Mouse (Mus musculus): Measurements from ENCODE around the gene Cnot11. TPM values are rescaled to one million over a fixed set of nuclear protein-coding genes. Genes with fewer than 3 reads are reported as not detected.
A peak's percentile ranks its signal among the peaks of the same experiment; 100 is the strongest.
"Not testable (repeated sequence)": the region's sequence is repeated elsewhere in the genome, so short reads cannot be mapped to it uniquely, and the experiment has no call there.

The Cnot11 gene
- polyA plus RNA-seq, 1 experiment from 2014 or later: 26.9 TPM

DNA sequence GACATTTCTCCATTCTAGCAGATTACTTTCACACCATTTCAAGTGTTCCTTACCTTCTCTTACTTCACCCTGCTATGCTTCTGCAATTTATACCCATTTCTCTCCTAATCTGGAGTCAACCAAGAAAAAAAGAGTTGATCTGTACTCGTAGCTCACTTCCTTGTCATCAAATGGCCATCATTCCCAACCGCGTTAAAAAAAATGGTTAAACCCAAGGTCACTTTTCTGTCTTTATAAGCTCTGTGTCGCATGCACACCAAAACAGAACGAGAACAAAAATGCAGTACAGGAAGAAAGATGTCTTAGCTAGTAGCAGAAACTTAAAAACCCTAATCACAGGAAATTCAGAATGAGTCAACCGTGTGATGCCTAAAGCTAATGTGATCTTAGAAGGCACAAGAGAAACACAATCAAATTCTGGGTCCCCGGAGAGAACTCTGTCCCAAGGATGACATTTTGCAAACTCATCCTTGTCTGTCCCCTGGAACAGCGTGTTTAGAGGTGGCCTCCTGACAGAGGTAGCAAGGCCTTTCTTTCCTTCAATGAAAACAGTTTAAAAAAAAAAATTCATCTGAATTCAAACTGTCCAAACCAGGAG is 41.1 kb downstream of the Cnot11 start:
- H3K27me3 ChIP-seq (ENCODE audit: insufficient read depth, poor library complexity, severe bottlenecking): no peaks in the 10 kb centered on the region
- H3K36me3 ChIP-seq: no peaks in the 10 kb centered on the region
- H3K4me1 ChIP-seq (replicated peaks): peaks cover 39% of the 10 kb centered on the region
- H3K4me3 ChIP-seq: peak overlapping the region; percentile 70
- DNase-seq (ENCODE audit: low spot score): no peak
- peak overlapping the region; percentile 96 for H3K27ac ChIP-seq
- WGBS: 24% methylated on average over 8 of the region's 8 CpGs
- no peaks in the 10 kb centered on the region for H3K9me3 ChIP-seq

DNA sequence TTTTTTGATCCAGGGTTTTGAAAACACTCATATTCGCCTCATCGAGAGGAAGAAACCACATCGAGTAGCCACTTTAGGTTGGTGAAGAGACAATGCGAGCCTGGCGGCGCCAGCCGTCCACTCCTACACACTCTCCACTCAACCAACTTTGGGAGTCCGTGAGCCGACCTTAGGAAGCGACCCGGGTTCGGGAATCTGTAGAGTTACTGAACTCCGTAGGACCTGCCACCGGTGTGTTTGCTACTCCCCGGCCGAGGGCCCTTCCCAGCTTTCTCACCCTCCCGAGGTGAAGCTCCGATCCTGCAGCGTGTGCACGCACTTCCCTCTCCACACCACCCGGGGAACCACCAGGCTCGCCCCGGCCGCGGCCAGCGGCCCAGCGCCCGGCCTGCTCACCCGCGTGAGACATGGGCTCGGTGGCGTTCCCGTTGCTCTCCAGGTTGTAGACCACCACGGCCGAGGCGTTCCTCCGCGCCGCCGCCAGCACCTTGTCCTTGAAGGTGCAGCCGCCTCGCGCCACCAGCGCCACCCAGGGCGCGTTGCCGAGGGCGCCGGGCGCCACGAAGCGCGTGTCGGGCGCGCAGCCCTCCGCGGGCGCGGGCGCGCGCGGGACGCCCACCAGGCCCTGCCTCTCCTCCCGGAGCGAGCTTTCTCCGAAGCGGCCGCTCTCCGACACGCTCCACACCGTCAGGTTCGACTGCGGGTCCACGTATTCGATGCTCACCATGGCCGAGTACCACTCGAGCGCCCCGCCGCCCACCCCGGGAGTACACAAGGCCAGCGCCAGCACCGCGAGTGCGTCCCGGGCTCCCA is 41.8 kb downstream of the Cnot11 start:
- WGBS: under 1% methylated on average over 88 of the region's 88 CpGs
- Histone ChIP-seq H3K4me1 (replicated peaks) (peaks cover 35% of the 10 kb centered on the region), H3K9me3 (no peaks in the 10 kb centered on the region)

DNA sequence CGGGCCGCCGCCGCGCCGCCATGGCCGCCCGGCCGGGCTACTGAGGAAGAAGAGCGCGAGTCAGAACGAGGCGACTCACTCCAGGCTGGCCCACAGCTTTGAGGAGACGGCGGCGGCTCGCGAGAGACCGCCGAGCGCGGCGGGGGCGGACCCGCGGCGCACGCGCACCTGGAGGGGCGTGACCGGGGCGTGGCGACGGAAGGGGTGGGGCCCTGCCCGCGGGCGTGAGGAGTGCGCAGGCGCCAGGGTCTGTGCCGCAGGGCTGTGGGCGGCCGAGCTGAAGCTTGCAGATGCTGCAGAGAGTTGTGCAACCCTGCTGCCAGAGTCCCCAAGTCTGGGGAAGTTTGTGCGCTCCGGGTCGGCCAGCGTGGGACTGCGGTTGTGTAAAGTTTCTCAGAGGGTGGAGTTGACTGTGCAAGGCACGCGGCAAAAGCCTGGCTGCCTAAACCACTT is 42.5 kb downstream of the Cnot11 start, which contains the start of gene Rnf149:
TSS of gene Rnf149 (minus strand) at position 153 of the 453 bp plus-strand sequence.
- peak within 1 kb of the TSS; percentile 70 for H3K4me3 ChIP-seq
- H3K4me1 ChIP-seq (replicated peaks): peaks cover 35% of the 10 kb centered on the region
- DNase-seq (ENCODE audit: low spot score): peak; percentile 94
- no peaks in the 10 kb centered on the region for H3K27me3 ChIP-seq (ENCODE audit: insufficient read depth, poor library complexity, severe bottlenecking)
- WGBS: under 1% methylated on average over 48 of the region's 49 CpGs
- H3K9me3 ChIP-seq: no peaks in the 10 kb centered on the region
- peak within 1 kb of the TSS; percentile 96 for H3K27ac ChIP-seq
- H3K36me3 ChIP-seq: no peaks in the 10 kb centered on the region

More for the DNA sequence above, 41.8 kb downstream of the Cnot11 start:
- Histone ChIP-seq H3K27me3 (ENCODE audit: insufficient read depth, poor library complexity, severe bottlenecking) (no peaks in the 10 kb centered on the region), H3K27ac (peak overlapping the region; percentile 96), H3K4me3 (peak overlapping the region; percentile 70), H3K36me3 (no peaks in the 10 kb centered on the region)
- DNase-seq (ENCODE audit: low spot score): peak; percentile 73

DNA sequence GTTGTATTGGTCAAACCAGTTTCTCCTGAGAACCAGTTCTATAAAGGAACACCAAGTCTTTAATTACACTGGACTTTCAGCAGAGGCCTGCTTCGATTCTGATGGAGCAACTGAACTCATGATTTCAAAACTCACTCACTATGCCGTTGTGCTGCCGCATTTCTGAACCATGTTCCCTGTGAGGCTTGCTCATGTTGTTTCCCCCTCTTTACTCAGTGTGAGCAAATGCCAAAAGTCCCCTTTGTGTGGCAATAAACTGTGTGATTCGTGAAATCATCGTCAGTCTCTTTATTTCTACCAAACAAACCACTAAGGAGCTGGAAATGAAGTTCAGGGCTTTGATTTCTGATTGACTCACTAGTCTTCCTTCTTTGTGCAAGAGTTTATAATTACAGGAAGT is 43.7 kb downstream of the Cnot11 start:
- Histone ChIP-seq H3K27ac (no peak overlapping the region), H3K4me1 (replicated peaks) (peaks cover 35% of the 10 kb centered on the region), H3K36me3 (no peaks in the 10 kb centered on the region), H3K4me3 (no peak overlapping the region), H3K27me3 (ENCODE audit: insufficient read depth, poor library complexity, severe bottlenecking) (no peaks in the 10 kb centered on the region), H3K9me3 (no peaks in the 10 kb centered on the region)
- WGBS: 89% methylated on average over 5 of the region's 5 CpGs
- no peak for DNase-seq (ENCODE audit: low spot score)

DNA sequence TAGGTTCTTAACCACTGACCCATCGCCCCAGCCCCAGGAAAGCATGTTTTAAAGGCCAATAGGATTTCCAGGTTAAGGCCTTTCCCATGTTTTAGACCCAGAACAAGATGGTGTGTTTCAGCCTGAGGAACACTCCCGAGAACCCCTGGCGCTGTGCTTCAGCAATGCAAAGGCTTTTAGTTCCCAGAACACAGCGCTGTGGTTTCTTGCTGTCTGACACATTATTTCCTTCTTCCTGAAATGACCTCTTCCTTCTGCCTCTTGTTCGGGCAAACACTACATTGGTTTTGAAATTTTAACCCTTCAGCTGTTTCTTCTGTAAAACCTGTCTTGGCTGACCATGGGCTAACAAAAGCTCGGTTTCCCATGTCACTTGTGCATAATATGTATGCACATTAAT is 44.3 kb downstream of the Cnot11 start:
- no peaks in the 10 kb centered on the region for H3K9me3 ChIP-seq
- no peaks in the 10 kb centered on the region for H3K27me3 ChIP-seq (ENCODE audit: insufficient read depth, poor library complexity, severe bottlenecking)
- no peak overlapping the region for H3K4me3 ChIP-seq
- H3K4me1 ChIP-seq (replicated peaks): peaks cover 35% of the 10 kb centered on the region
- no peak overlapping the region for H3K27ac ChIP-seq
- 87% methylated on average over 6 of the region's 6 CpGs for WGBS
- H3K36me3 ChIP-seq: no peaks in the 10 kb centered on the region
- DNase-seq (ENCODE audit: low spot score): no peak

DNA sequence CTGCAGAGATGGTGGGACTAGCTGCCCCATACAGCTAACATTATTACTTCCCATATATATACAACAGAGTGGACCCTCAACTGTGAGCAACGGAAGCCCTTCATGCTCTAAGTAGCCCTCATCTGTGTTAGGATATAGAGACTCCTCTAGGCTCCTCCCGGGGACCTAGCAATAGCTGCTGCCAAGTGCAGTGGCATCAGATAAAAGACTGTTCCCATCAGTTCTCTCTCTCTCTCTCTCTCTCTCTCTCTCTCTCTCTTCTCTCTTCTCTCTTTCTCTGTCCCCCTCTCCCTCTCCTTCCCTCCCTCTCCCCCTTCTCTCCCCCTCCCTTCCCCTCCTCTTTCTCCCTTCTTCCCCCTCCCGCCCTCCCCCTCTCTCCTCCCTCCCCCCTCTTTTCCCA is 46.4 kb downstream of the Cnot11 start:
- Histone ChIP-seq H3K27ac (no peak overlapping the region), H3K4me1 (replicated peaks) (peaks cover 16% of the 10 kb centered on the region), H3K4me3 (no peak overlapping the region), H3K9me3 (no peaks in the 10 kb centered on the region), H3K36me3 (no peaks in the 10 kb centered on the region), H3K27me3 (ENCODE audit: insufficient read depth, poor library complexity, severe bottlenecking) (no peaks in the 10 kb centered on the region)
- WGBS: 84% methylated on average over 2 of the region's 3 CpGs
- DNase-seq (ENCODE audit: low spot score): no peak

DNA sequence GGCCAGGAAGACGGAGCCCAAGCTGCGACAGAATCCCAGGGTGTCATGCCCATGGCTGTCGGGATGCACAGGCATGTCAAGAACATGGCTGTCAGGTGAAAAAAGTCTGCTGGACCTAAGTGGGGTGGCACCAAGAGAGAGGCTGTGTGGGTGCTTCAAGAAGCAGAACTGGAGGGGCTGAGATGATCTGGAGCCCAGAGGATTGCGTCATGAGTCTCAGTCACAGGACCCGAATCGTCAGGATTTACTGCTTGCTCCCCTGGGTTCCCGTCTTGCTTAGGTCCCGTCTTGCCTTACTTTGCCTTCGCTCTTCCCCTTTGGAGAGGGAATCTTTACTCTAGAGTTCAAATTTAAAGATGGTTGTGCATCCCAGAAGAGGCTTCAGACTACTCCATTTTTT is 48.4 kb downstream of the Cnot11 start:
- no peak overlapping the region for H3K4me3 ChIP-seq
- H3K36me3 ChIP-seq: no peaks in the 10 kb centered on the region
- H3K4me1 ChIP-seq (replicated peaks): peaks cover 4% of the 10 kb centered on the region; the same call in 1 of the 2 replicates
- WGBS: 89% methylated on average over 9 of the region's 9 CpGs
- no peak for DNase-seq (ENCODE audit: low spot score)
- H3K27me3 ChIP-seq (ENCODE audit: insufficient read depth, poor library complexity, severe bottlenecking): no peaks in the 10 kb centered on the region
- no peak overlapping the region for H3K27ac ChIP-seq
- no peaks in the 10 kb centered on the region for H3K9me3 ChIP-seq

DNA sequence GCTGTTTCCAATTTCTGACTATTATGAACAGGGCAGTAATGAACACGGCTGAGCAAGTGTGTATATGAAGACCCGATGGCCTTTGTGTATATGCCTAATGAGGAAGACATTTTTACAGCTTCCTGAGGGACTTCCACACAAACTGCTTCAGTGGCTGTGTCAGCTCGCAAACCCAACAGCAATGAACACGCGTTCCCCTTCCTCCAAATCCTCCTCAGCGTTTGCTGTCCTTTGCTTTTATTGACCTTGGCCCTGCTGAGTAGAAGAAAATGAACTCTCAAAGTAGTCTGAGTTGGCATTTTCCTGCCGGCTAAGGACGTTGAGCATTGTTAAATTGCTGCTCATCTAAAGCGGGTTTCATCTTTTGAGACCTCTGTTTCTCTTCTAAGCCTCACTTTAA is 50.6 kb downstream of the Cnot11 start:
- no peaks in the 10 kb centered on the region for H3K27me3 ChIP-seq (ENCODE audit: insufficient read depth, poor library complexity, severe bottlenecking)
- DNase-seq (ENCODE audit: low spot score): no peak
- WGBS: 90% methylated on average over 9 of the region's 9 CpGs
- no peak overlapping the region for H3K27ac ChIP-seq
- H3K4me1 ChIP-seq (replicated peaks): no peaks in the 10 kb centered on the region
- H3K9me3 ChIP-seq: no peaks in the 10 kb centered on the region
- H3K4me3 ChIP-seq: no peak overlapping the region
- H3K36me3 ChIP-seq: no peaks in the 10 kb centered on the region

DNA sequence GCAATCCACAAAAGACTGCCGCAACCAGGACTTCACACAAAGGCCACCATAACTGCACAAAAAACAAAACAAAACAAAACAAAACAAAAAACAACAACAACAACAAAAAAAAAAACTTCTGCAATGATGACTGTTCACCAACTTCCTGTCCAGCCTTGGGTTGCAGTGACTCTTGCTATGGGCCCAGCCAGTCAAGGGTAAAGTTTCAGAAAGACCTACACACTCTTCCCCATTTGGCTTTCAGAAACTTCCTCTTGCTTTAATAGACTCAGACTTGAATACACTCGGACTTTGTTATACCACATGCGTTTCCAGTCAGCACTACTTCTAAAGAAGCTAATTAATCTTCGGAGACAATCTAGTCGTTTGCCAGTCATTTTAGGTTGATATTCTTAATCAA is 55.4 kb downstream of the Cnot11 start:
- Histone ChIP-seq H3K27ac (no peak overlapping the region), H3K4me1 (replicated peaks) (no peaks in the 10 kb centered on the region), H3K9me3 (no peaks in the 10 kb centered on the region), H3K4me3 (no peak overlapping the region), H3K27me3 (ENCODE audit: insufficient read depth, poor library complexity, severe bottlenecking) (no peaks in the 10 kb centered on the region), H3K36me3 (no peaks in the 10 kb centered on the region)
- WGBS: 89% methylated on average over 5 of the region's 5 CpGs
- DNase-seq (ENCODE audit: low spot score): no peak

DNA sequence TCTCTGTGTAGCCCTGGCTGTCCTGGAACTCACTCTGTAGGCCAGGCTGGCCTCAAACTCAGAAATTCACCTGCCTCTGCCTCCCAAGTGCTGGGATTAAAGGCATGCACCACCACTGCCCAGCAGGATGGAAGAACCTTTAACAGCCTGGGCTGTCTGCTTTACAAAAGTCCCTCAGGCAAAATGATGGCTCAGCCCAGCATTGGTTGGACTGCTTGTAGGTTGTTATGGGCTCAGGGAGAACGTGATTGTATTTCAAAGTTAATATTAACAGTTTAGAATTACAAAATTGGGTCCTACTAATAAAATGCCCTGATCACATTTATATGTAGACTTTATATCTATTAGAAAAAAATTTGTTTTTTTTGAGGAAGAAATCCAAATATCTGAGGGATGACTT is 56.8 kb downstream of the Cnot11 start:
- not testable (repeated sequence) for H3K4me3 ChIP-seq; H3K4me1 ChIP-seq (replicated peaks); H3K27me3 ChIP-seq (ENCODE audit: insufficient read depth, poor library complexity, severe bottlenecking); H3K27ac ChIP-seq; H3K36me3 ChIP-seq; H3K9me3 ChIP-seq; DNase-seq (ENCODE audit: low spot score)
- WGBS: 68% methylated on average over 1 of the region's 1 CpGs

DNA sequence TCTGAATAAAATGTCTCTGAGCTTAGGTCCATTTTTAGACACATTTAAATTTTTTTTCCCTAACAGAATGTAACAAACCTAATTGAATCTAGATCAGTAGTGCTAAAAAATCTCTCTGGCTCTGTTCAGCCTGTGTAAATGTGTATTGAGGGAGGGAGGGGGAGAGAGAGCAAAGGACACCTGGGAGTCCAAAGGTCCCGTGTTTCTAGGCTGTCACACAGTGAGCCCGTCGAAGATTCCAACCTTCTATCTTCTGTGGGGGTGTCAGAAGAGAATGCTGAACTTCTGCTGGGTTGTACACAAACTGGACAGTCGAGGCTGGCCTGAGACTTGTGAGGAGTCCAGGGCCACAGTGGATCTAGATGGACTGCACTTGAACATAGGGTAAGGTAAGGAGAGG is 57.3 kb downstream of the Cnot11 start:
- no peak overlapping the region for H3K27ac ChIP-seq
- H3K4me3 ChIP-seq: no peak overlapping the region
- no peaks in the 10 kb centered on the region for H3K9me3 ChIP-seq
- WGBS: 88% methylated on average over 4 of the region's 4 CpGs
- DNase-seq (ENCODE audit: low spot score): no peak
- no peaks in the 10 kb centered on the region for H3K36me3 ChIP-seq
- H3K4me1 ChIP-seq (replicated peaks): no peaks in the 10 kb centered on the region
- no peaks in the 10 kb centered on the region for H3K27me3 ChIP-seq (ENCODE audit: insufficient read depth, poor library complexity, severe bottlenecking)

DNA sequence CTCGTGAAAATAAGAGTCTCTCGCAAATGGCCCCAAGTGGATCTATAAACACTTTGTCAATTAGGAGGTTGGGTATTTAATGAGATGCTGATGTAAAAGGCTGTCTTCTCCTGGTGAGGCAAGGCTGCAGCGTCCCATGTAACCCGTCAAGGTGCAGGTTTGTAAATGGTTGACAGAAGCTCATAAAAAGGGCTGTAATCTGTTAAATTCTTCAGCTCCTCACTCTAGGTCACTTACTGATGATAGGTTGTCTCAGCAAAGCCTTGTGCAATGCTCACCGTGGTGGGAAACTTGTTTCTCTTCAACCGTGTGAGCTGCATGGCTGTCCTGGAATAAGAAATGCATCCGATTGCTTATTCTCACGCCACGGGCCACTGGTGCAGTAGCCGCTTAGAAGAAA is 59.0 kb downstream of the Cnot11 start:
- H3K27ac ChIP-seq: no peak overlapping the region
- H3K4me1 ChIP-seq (replicated peaks): no peaks in the 10 kb centered on the region
- DNase-seq (ENCODE audit: low spot score): no peak
- 90% methylated on average over 10 of the region's 10 CpGs for WGBS
- no peaks in the 10 kb centered on the region for H3K27me3 ChIP-seq (ENCODE audit: insufficient read depth, poor library complexity, severe bottlenecking)
- no peaks in the 10 kb centered on the region for H3K36me3 ChIP-seq
- H3K9me3 ChIP-seq: no peaks in the 10 kb centered on the region
- H3K4me3 ChIP-seq: no peak overlapping the region
